Mouse (Mus musculus): ENCODE results near the gene Rnf10.

DNA sequence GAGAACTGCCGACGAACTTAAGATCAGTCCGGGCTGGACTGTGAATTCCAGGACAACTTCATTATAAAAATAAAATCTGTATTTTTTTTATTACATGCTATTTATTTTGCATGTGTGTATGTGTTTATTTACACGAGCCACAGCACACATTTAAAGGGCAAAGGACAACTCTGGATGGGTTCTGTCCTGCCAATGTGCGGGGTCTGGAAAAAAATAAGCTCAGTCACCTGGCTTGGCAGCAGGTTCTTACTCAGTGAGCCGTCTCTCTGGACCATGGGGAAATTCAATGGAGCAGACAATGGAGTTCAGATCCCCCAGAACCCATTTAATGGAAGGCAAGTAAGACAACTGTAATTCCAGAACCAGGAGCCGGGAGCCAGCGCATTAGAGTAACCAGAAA lies 11.6 kb downstream of the Rnf10 start:
- no peak for TF ChIP-seq POLR2A (IDR thresholded peaks at IDR 0.05; ENCODE audit: control insufficient read depth, low read depth, low read length)
- no peak for TF ChIP-seq CTCF (IDR thresholded peaks at IDR 0.05; ENCODE audit: control insufficient read depth, insufficient read depth, insufficient replicate concordance, low read depth, low read length)
